Comparison of ENCODE assay signal across 9 mouse cellular contexts in genomic region chr17:80165741-80166140, GRCm38 (mm10). TPM values are rescaled to one million over a fixed set of nuclear protein-coding genes. Genes with fewer than 3 reads are reported as not detected.
A peak's percentile ranks its signal among the peaks of the same experiment; 100 is the strongest.
DNase-seq lines count a peak whose midpoint lies in the region; ATAC-seq lines count a peak whose summit lies in the region.
"Had no signal": no experiment of that assay in that cellular context is flagged by ENCODE, and none has a peak within 500 bp of the region (broad histone marks: within the 10 kb centered on the region; RNA-seq: fewer than 3 reads in every experiment).

No protein-coding gene starts in this region.

- H3K9me3 ChIP-seq in forebrain, embryonic 14.5 days (replicated peaks; ENCODE audit: control insufficient read depth, low read length): no peaks in the 10 kb centered on the region
- H3K9me3 ChIP-seq in forebrain, embryonic 10.5 days: no peaks in the 10 kb centered on the region
- H3K9me3 ChIP-seq in midbrain, embryonic 16.5 days (replicated peaks; ENCODE audit: control insufficient read depth, low read length, poor library complexity, severe bottlenecking): no peaks in the 10 kb centered on the region
- H3K9me3 ChIP-seq: liver, embryonic 13.5 days had no signal

- peak; percentile 50; the same call in 1 of the 2 replicates for ATAC-seq in forebrain, embryonic 14.5 days
- peak; percentile 88 for ATAC-seq in frontal cortex, adult (ENCODE audit: low TSS enrichment)
- ATAC-seq in midbrain, embryonic 16.5 days: no peak

- 66% methylated on average over 6 of the region's 6 CpGs for WGBS in forebrain, embryonic 14.5 days
- 90% methylated on average over 6 of the region's 6 CpGs for WGBS in forebrain, embryonic 10.5 days
- WGBS in midbrain, embryonic 16.5 days: 77% methylated on average over 6 of the region's 6 CpGs

- no peak overlapping the region for H3K4me2 ChIP-seq in forebrain, embryonic 14.5 days (ENCODE audit: low read length)
- no peak overlapping the region for H3K4me2 ChIP-seq in midbrain, embryonic 16.5 days (ENCODE audit: low read length)
- H3K4me2 ChIP-seq: liver, embryonic 13.5 days had no signal

- peak; percentile 81 for DNase-seq in forebrain, embryonic 14.5 days (ENCODE audit: low spot score)
- DNase-seq in forebrain, embryonic 10.5 days (ENCODE audit: extremely low spot score, low spot score): no peak
- peak; percentile 33 for DNase-seq in NIH3T3 (ENCODE audit: low read depth)
- peak; percentile 78 to 87 for DNase-seq in layer of hippocampus, adult 18-20 months (ENCODE audit: low spot score in 2 of 2)
- peak; percentile 49 for DNase-seq in lung, postnatal 25 days (ENCODE audit: low spot score)
- DNase-seq in embryo, embryonic 10 days (ENCODE audit: low spot score): no peak
- DNase-seq: liver, embryonic 13.5 days had no signal

- H3K36me3 ChIP-seq in forebrain, embryonic 14.5 days (ENCODE audit: control insufficient read depth, insufficient read depth, low read length): no peaks in the 10 kb centered on the region
- H3K36me3 ChIP-seq in forebrain, embryonic 10.5 days (replicated peaks): no peaks in the 10 kb centered on the region
- no peaks in the 10 kb centered on the region for H3K36me3 ChIP-seq in midbrain, embryonic 16.5 days (ENCODE audit: control insufficient read depth, insufficient read depth, low read length)
- H3K36me3 ChIP-seq: liver, embryonic 13.5 days had no signal

- H3K9ac ChIP-seq in forebrain, embryonic 14.5 days (ENCODE audit: low read length): no peak overlapping the region
- no peak overlapping the region for H3K9ac ChIP-seq in midbrain, embryonic 16.5 days (ENCODE audit: low read depth, low read length)
- H3K9ac ChIP-seq: liver, embryonic 13.5 days had no signal

- H3K27ac ChIP-seq in forebrain, embryonic 14.5 days (ENCODE audit: low read depth, low read length): peak overlapping the region; percentile 52; the same call in 1 of the 2 replicates
- H3K27ac ChIP-seq in forebrain, embryonic 10.5 days: no peak overlapping the region
- no peak overlapping the region for H3K27ac ChIP-seq in midbrain, embryonic 16.5 days (ENCODE audit: low read length)
- H3K27ac ChIP-seq: liver, embryonic 13.5 days had no signal

- H3K4me3 ChIP-seq in forebrain, embryonic 14.5 days (ENCODE audit: low read depth, low read length): no peak overlapping the region
- H3K4me3 ChIP-seq in forebrain, embryonic 10.5 days: no peak overlapping the region
- no peak overlapping the region for H3K4me3 ChIP-seq in midbrain, embryonic 16.5 days (ENCODE audit: low read depth, low read length)
- H3K4me3 ChIP-seq: liver, embryonic 13.5 days had no signal

- H3K4me1 ChIP-seq in forebrain, embryonic 14.5 days (ENCODE audit: control insufficient read depth, insufficient read depth, low read length): peaks cover 17% of the 10 kb centered on the region
- peaks cover 23% of the 10 kb centered on the region for H3K4me1 ChIP-seq in forebrain, embryonic 10.5 days
- H3K4me1 ChIP-seq in midbrain, embryonic 16.5 days (ENCODE audit: control insufficient read depth, insufficient read depth, low read length): peaks cover 18% of the 10 kb centered on the region
- H3K4me1 ChIP-seq: liver, embryonic 13.5 days had no signal

- H3K27me3 ChIP-seq in forebrain, embryonic 14.5 days (replicated peaks; ENCODE audit: control insufficient read depth, insufficient read depth, low read length): no peaks in the 10 kb centered on the region
- H3K27me3 ChIP-seq in forebrain, embryonic 10.5 days (ENCODE audit: poor library complexity, severe bottlenecking): no peaks in the 10 kb centered on the region
- no peaks in the 10 kb centered on the region for H3K27me3 ChIP-seq in midbrain, embryonic 16.5 days (ENCODE audit: control insufficient read depth, insufficient read depth, low read depth, low read length)
- H3K27me3 ChIP-seq: liver, embryonic 13.5 days had no signal

RNA-seq across cellular contexts. Expression of gene Galm, which starts 38.5 kb away (rescaled TPM):
- polyA plus RNA-seq in forebrain, embryonic 14.5 days (2014; fragmentation: Nextera tagmentation; extraction: Ambion mirVana): 2.4 and 3.5 TPM in 2 replicates
- 13.4 and 15.5 TPM in 2 replicates for polyA plus RNA-seq in forebrain, embryonic 10.5 days (2016; fragmentation: Nextera tagmentation; extraction: Ambion mirVana)
- total RNA-seq in layer of hippocampus, adult 18-20 months (2021): 1 to 10 TPM; 3.2 to 6.1 TPM
- polyA plus RNA-seq in midbrain, embryonic 16.5 days (2015; fragmentation: Nextera tagmentation; extraction: Ambion mirVana): 1.4 and 2.0 TPM in 2 replicates

RNA-seq across cellular contexts. Expression of gene Srsf7, which starts 41.4 kb away (rescaled TPM):
- polyA plus RNA-seq in forebrain, embryonic 14.5 days (2014; fragmentation: Nextera tagmentation; extraction: Ambion mirVana): 664 and 688 TPM in 2 replicates
- 917 and 919 TPM in 2 replicates for polyA plus RNA-seq in forebrain, embryonic 10.5 days (2016; fragmentation: Nextera tagmentation; extraction: Ambion mirVana)
- 100 to 1,000 TPM; 125 to 128 TPM for total RNA-seq in layer of hippocampus, adult 18-20 months (2021)
- 395 and 441 TPM in 2 replicates for polyA plus RNA-seq in midbrain, embryonic 16.5 days (2015; fragmentation: Nextera tagmentation; extraction: Ambion mirVana)

RNA-seq across cellular contexts. Expression of gene Ttc39d, which starts 41.5 kb away (rescaled TPM):
- 0.11 and 0.15 TPM in 2 replicates for polyA plus RNA-seq in forebrain, embryonic 14.5 days (2014; fragmentation: Nextera tagmentation; extraction: Ambion mirVana)
- polyA plus RNA-seq in forebrain, embryonic 10.5 days (2016; fragmentation: Nextera tagmentation; extraction: Ambion mirVana): 0.09 and 0.20 TPM in 2 replicates
- total RNA-seq in layer of hippocampus, adult 18-20 months (2021): under 1 TPM; 0.12 to 0.30 TPM
- 0.11 and 0.30 TPM in 2 replicates for polyA plus RNA-seq in midbrain, embryonic 16.5 days (2015; fragmentation: Nextera tagmentation; extraction: Ambion mirVana)
- polyA plus RNA-seq: liver, embryonic 13.5 days had no signal

RNA-seq across cellular contexts. Expression of gene Gemin6, which starts 58.5 kb away (rescaled TPM):
- 30.1 and 34.4 TPM in 2 replicates for polyA plus RNA-seq in forebrain, embryonic 14.5 days (2014; fragmentation: Nextera tagmentation; extraction: Ambion mirVana)
- polyA plus RNA-seq in forebrain, embryonic 10.5 days (2016; fragmentation: Nextera tagmentation; extraction: Ambion mirVana): 64.1 and 66.8 TPM in 2 replicates
- total RNA-seq in layer of hippocampus, adult 18-20 months (2021): 1 to 10 TPM; 6.1 to 6.4 TPM
- polyA plus RNA-seq in midbrain, embryonic 16.5 days (2015; fragmentation: Nextera tagmentation; extraction: Ambion mirVana): 17.2 and 18.2 TPM in 2 replicates

Comparison
In these comparisons a context has a peak if more than half of its experiments do, and no peak if none do; other contexts are left out.
1. DNase-seq: peak in forebrain, embryonic 14.5 days (single experiment), NIH3T3 (single experiment), layer of hippocampus, adult 18-20 months (2 of 2) and lung, postnatal 25 days (single experiment); none in forebrain, embryonic 10.5 days (single experiment) and embryo, embryonic 10 days (single experiment).